Mouse (Mus musculus) thymus, adult 2 months (tissue): ENCODE measurements around the gene Snrk.

ENCODE experiments used
- CTCF ChIP-seq: fragments of 200-500 bp; IDR thresholded peaks from 2 replicates; pipeline ENCODE4 v1.5.1; 2012; ENCODE audit warnings: mild to moderate bottlenecking, control low read depth, low read length, moderate library complexity, borderline replicate concordance; ENCODE audit not compliant: control insufficient read depth, poor library complexity, insufficient read depth; ENCODE audit errors: extremely low read depth
- POLR2A ChIP-seq: fragments of 200-500 bp; IDR thresholded peaks from 2 replicates; pipeline ENCODE4 v1.6.1; 2012; ENCODE audit warnings: mild to moderate bottlenecking, low read length, control low read depth, moderate library complexity; ENCODE audit not compliant: control insufficient read depth, poor library complexity, insufficient read depth; ENCODE audit errors: extremely low read depth

DNA sequence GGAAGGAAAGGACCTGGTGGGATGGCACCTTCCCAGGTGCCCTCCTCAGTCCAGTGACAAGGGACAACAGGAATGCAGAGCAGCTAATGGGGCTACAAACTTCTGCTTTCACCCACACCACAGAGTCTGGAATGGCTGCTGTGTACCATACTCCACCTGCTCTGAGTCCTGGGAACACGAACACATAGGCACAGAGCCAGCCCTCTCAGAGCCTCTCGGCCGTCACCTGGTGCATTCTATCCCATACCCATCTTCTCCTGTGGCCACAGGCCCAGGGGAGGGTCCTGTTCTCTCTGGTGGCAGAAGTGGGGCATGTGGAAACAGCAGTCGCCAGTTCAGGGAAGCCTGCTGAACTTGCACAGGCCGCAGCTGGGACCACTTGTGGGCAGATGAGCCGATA, 57.7 kb downstream of the Snrk start:
- no peak for TF ChIP-seq CTCF
- TF ChIP-seq POLR2A, result no peak
